Comparison of ENCODE assay signal across 19 mouse cellular contexts in genomic region chr13:26080302-26080701, GRCm38 (mm10).
A peak's percentile ranks its signal among the peaks of the same experiment; 100 is the strongest.
DNase-seq lines count a peak whose midpoint lies in the region; ATAC-seq and TF ChIP-seq lines count a peak whose summit lies in the region.
"Had no signal": no experiment of that assay in that cellular context is flagged by ENCODE, and none has a peak within 500 bp of the region (broad histone marks: within the 10 kb centered on the region; RNA-seq: fewer than 3 reads in every experiment).

No protein-coding gene starts in this region.

- dilution Hi-C loops in CH12.LX (cut with MboI; ENCODE audit: extremely low pct_ligation_motif_present, extremely low pct_unique_long_range_greater_than_20kb, low sequenced_read_pairs), result no loop called here

- no peak overlapping the region for H3K4me2 ChIP-seq in forebrain, embryonic 14.5 days (ENCODE audit: low read length)
- no peak overlapping the region for H3K4me2 ChIP-seq in forebrain, postnatal 0 days (ENCODE audit: low read depth)
- H3K4me2 ChIP-seq in CH12.LX (ENCODE audit: insufficient read depth, low read depth, poor library complexity, severe bottlenecking), result no peak overlapping the region
- no peak overlapping the region for H3K4me2 ChIP-seq in hindbrain, postnatal 0 days (ENCODE audit: low read depth, low read length)
- H3K4me2 ChIP-seq: heart, embryonic 11.5 days; midbrain, embryonic 12.5 days had no signal

- no peak for TF ChIP-seq CTCF in forebrain, postnatal 0 days (IDR thresholded peaks at IDR 0.05; ENCODE audit: low read depth)
- no peak for TF ChIP-seq CTCF in CH12.LX (conservative IDR thresholded peaks at IDR 0.05 in 1 of 2, IDR thresholded peaks at IDR 0.05 in 1 of 2; ENCODE audit: low read depth in 2 of 2, low read length in 2 of 2)
- TF ChIP-seq CTCF in hindbrain, postnatal 0 days (IDR thresholded peaks at IDR 0.05; ENCODE audit: low read depth), result no peak
- TF ChIP-seq CTCF in left cerebral cortex, adult 2 months (IDR thresholded peaks at IDR 0.05), result no peak

- in situ Hi-C loops in CH12.LX (cut with MboI; ENCODE audit: low pct_ligation_motif_present, low pct_unique_long_range_greater_than_20kb, low sequenced_read_pairs), result no loop called here

- no peaks in the 10 kb centered on the region for H3K9me3 ChIP-seq in forebrain, embryonic 14.5 days (replicated peaks; ENCODE audit: control insufficient read depth, low read length)
- H3K9me3 ChIP-seq in forebrain, postnatal 0 days (ENCODE audit: low read length), result no peaks in the 10 kb centered on the region
- H3K9me3 ChIP-seq in CH12.LX (replicated peaks; ENCODE audit: low read length), result no peaks in the 10 kb centered on the region
- no peaks in the 10 kb centered on the region for H3K9me3 ChIP-seq in embryonic facial prominence, embryonic 10.5 days
- H3K9me3 ChIP-seq in hindbrain, postnatal 0 days (ENCODE audit: low read length), result no peaks in the 10 kb centered on the region
- H3K9me3 ChIP-seq: midbrain, embryonic 12.5 days had no signal

- peak; percentile 45 for DNase-seq in forebrain, embryonic 14.5 days (ENCODE audit: low spot score)
- no peak for DNase-seq in forebrain, postnatal 0 days
- peak; percentile 66 for DNase-seq in CH12.LX (ENCODE audit: extremely low read depth)
- peak; percentile 67 for DNase-seq in embryonic facial prominence, embryonic 10.5 days (ENCODE audit: low spot score)
- peak; percentile 21 for DNase-seq in hindbrain, postnatal 0 days (ENCODE audit: low spot score)
- DNase-seq in thymus, postnatal 25 days, result no peak
- DNase-seq in left cerebral cortex, adult 2 months (ENCODE audit: extremely low spot score in 1 of 2, low spot score in 2 of 2), result no peak
- DNase-seq in frontal cortex, postnatal 14 days (ENCODE audit: low spot score in 2 of 2), result no peak
- DNase-seq: cerebellum, adult 11 months; cerebellum, postnatal 36 days; gastrocnemius, postnatal 25 days; kidney, postnatal 10 days; left cerebral cortex, postnatal 4 days; liver, postnatal 0 days; thymus, postnatal 14 days had no signal

- no peak for TF ChIP-seq RAD21 in CH12.LX (IDR thresholded peaks at IDR 0.05; ENCODE audit: low read depth, low read length)

- H3K27me3 ChIP-seq in forebrain, embryonic 14.5 days (replicated peaks; ENCODE audit: control insufficient read depth, insufficient read depth, low read length), result no peaks in the 10 kb centered on the region
- H3K27me3 ChIP-seq in forebrain, postnatal 0 days (ENCODE audit: insufficient read depth, low read length), result no peaks in the 10 kb centered on the region
- H3K27me3 ChIP-seq in CH12.LX (replicated peaks), result no peaks in the 10 kb centered on the region
- no peaks in the 10 kb centered on the region for H3K27me3 ChIP-seq in embryonic facial prominence, embryonic 10.5 days (replicated peaks; ENCODE audit: low read depth, poor library complexity, severe bottlenecking)
- no peaks in the 10 kb centered on the region for H3K27me3 ChIP-seq in hindbrain, postnatal 0 days (ENCODE audit: insufficient read depth, low read length)
- H3K27me3 ChIP-seq: midbrain, embryonic 12.5 days had no signal

- no peak for TF ChIP-seq POLR2A in CH12.LX (IDR thresholded peaks at IDR 0.05; ENCODE audit: low read depth, low read length)

- WGBS in forebrain, embryonic 14.5 days, result 48% methylated on average over 4 of the region's 4 CpGs
- 44% methylated on average over 4 of the region's 4 CpGs for WGBS in forebrain, postnatal 0 days
- WGBS in embryonic facial prominence, embryonic 10.5 days, result 38% methylated on average over 4 of the region's 4 CpGs
- 55% methylated on average over 4 of the region's 4 CpGs for WGBS in hindbrain, postnatal 0 days

- H3K4me1 ChIP-seq in forebrain, embryonic 14.5 days (ENCODE audit: control insufficient read depth, insufficient read depth, low read length), result no peaks in the 10 kb centered on the region
- no peaks in the 10 kb centered on the region for H3K4me1 ChIP-seq in forebrain, postnatal 0 days (ENCODE audit: insufficient read depth)
- H3K4me1 ChIP-seq in CH12.LX (ENCODE audit: control insufficient read depth in 1 of 2, insufficient read depth in 2 of 2), result peaks cover 0 to 28% of the 10 kb centered on the region in 2 experiments; a peak in 2 of 4 replicates
- peaks cover 25% of the 10 kb centered on the region for H3K4me1 ChIP-seq in embryonic facial prominence, embryonic 10.5 days
- no peaks in the 10 kb centered on the region for H3K4me1 ChIP-seq in hindbrain, postnatal 0 days (ENCODE audit: insufficient read depth, low read length)

- intact Hi-C loops in left cerebral cortex, adult 2 months (cut with DNase I), result no loop called here

- H3K9ac ChIP-seq in forebrain, embryonic 14.5 days (ENCODE audit: low read length), result no peak overlapping the region
- H3K9ac ChIP-seq in forebrain, postnatal 0 days, result no peak overlapping the region
- H3K9ac ChIP-seq in CH12.LX (ENCODE audit: insufficient read depth, low read depth), result no peak overlapping the region
- H3K9ac ChIP-seq in hindbrain, postnatal 0 days (replicated peaks; ENCODE audit: low read length), result no peak overlapping the region
- H3K9ac ChIP-seq: liver, postnatal 0 days; midbrain, embryonic 12.5 days had no signal

- no peaks in the 10 kb centered on the region for H3K79me2 ChIP-seq in CH12.LX (replicated peaks; ENCODE audit: control insufficient read depth, extremely low read depth, insufficient read depth, poor library complexity, severe bottlenecking)

- no peaks in the 10 kb centered on the region for H3K36me3 ChIP-seq in forebrain, embryonic 14.5 days (ENCODE audit: control insufficient read depth, insufficient read depth, low read length)
- H3K36me3 ChIP-seq in forebrain, postnatal 0 days (ENCODE audit: insufficient read depth), result no peaks in the 10 kb centered on the region
- H3K36me3 ChIP-seq in CH12.LX (replicated peaks in 1 of 2; ENCODE audit: control insufficient read depth in 1 of 2, insufficient read depth in 1 of 2, low read length in 1 of 2), result no peaks in the 10 kb centered on the region
- H3K36me3 ChIP-seq in embryonic facial prominence, embryonic 10.5 days (replicated peaks), result no peaks in the 10 kb centered on the region
- no peaks in the 10 kb centered on the region for H3K36me3 ChIP-seq in hindbrain, postnatal 0 days (ENCODE audit: insufficient read depth, low read length)
- H3K36me3 ChIP-seq: midbrain, embryonic 12.5 days had no signal

- H3K27ac ChIP-seq in forebrain, embryonic 14.5 days (ENCODE audit: low read depth, low read length), result no peak overlapping the region
- no peak overlapping the region for H3K27ac ChIP-seq in forebrain, postnatal 0 days (ENCODE audit: low read depth, low read length)
- H3K27ac ChIP-seq in CH12.LX (ENCODE audit: insufficient read depth, low read depth), result no peak overlapping the region
- peak overlapping the region; percentile 73 for H3K27ac ChIP-seq in embryonic facial prominence, embryonic 10.5 days (replicated peaks)
- H3K27ac ChIP-seq in hindbrain, postnatal 0 days, result no peak overlapping the region
- H3K27ac ChIP-seq in left cerebral cortex, adult 2 months, result no peak overlapping the region
- H3K27ac ChIP-seq: stomach, postnatal 0 days had no signal

- peak; percentile 89 for TF ChIP-seq EP300 in CH12.LX (IDR thresholded peaks at IDR 0.05; ENCODE audit: low read length)

- ATAC-seq in forebrain, embryonic 14.5 days, result 0 out of 2 replicates have a peak, but pooled peaks have one; percentile 23
- ATAC-seq in forebrain, postnatal 0 days, result no peak
- no peak for ATAC-seq in hindbrain, postnatal 0 days
- ATAC-seq: intestine, postnatal 0 days; liver, postnatal 0 days had no signal

- no peak overlapping the region for H3K4me3 ChIP-seq in forebrain, embryonic 14.5 days (ENCODE audit: low read depth, low read length)
- H3K4me3 ChIP-seq in forebrain, postnatal 0 days (ENCODE audit: low read depth, low read length), result no peak overlapping the region
- no peak overlapping the region for H3K4me3 ChIP-seq in CH12.LX (replicated peaks in 1 of 3; ENCODE audit: low read depth in 2 of 3, low read length in 2 of 3, poor library complexity in 1 of 3)
- no peak overlapping the region for H3K4me3 ChIP-seq in embryonic facial prominence, embryonic 10.5 days
- no peak overlapping the region for H3K4me3 ChIP-seq in hindbrain, postnatal 0 days (ENCODE audit: low read length)
- H3K4me3 ChIP-seq in left cerebral cortex, adult 2 months, result no peak overlapping the region
- H3K4me3 ChIP-seq: midbrain, embryonic 12.5 days had no signal

TF ChIP-seq in CH12.LX, 34 proteins besides CTCF, POLR2A, EP300 and RAD21:
- TF ChIP-seq ELF1 (IDR thresholded peaks at IDR 0.05; ENCODE audit: low read depth, low read length), result no peak
- TF ChIP-seq GABPA (IDR thresholded peaks at IDR 0.05; ENCODE audit: insufficient replicate concordance, low read depth, low read length), result no peak
- no peak for TF ChIP-seq TBP (conservative IDR thresholded peaks at IDR 0.05; ENCODE audit: low read depth, low read length)
- peak; percentile 79 for TF ChIP-seq IRF4 (IDR thresholded peaks at IDR 0.05; ENCODE audit: low read depth, low read length)
- TF ChIP-seq ZNF384 (IDR thresholded peaks at IDR 0.05; ENCODE audit: low read depth, low read length), result peak; percentile 71
- peak; percentile 85 for TF ChIP-seq ETS1 (conservative IDR thresholded peaks at IDR 0.05; ENCODE audit: low read depth, low read length)
- TF ChIP-seq ZKSCAN1 (IDR thresholded peaks at IDR 0.05; ENCODE audit: borderline replicate concordance, low read depth, low read length), result no peak
- peak; percentile 28; the same call in 1 of the 2 replicates for TF ChIP-seq JUN (IDR thresholded peaks at IDR 0.05; ENCODE audit: insufficient read depth, low read depth, low read length)
- 0 out of 2 replicates have a peak, but pooled peaks have one; percentile 31 for TF ChIP-seq MEF2A (IDR thresholded peaks at IDR 0.05; ENCODE audit: borderline replicate concordance, low read depth, low read length)
- TF ChIP-seq CHD1 (IDR thresholded peaks at IDR 0.05; ENCODE audit: low read depth, low read length), result no peak
- no peak for TF ChIP-seq ZMIZ1 (IDR thresholded peaks at IDR 0.05; ENCODE audit: low read depth, low read length)
- 0 out of 2 replicates have a peak, but pooled peaks have one; percentile 49 for TF ChIP-seq SIN3A (IDR thresholded peaks at IDR 0.05; ENCODE audit: low read length)
- TF ChIP-seq BHLHE40 (IDR thresholded peaks at IDR 0.05; ENCODE audit: low read depth, low read length), result no peak
- 0 out of 2 replicates have a peak, but pooled peaks have one; percentile 31 for TF ChIP-seq TCF12 (IDR thresholded peaks at IDR 0.05; ENCODE audit: low read depth, low read length)
- peak; percentile 50; the same call in 1 of the 2 replicates for TF ChIP-seq JUND (conservative IDR thresholded peaks at IDR 0.05; ENCODE audit: low read depth, low read length)
- TF ChIP-seq E2F4 (IDR thresholded peaks at IDR 0.05; ENCODE audit: insufficient replicate concordance, low read depth, low read length), result no peak

Comparison
In these comparisons a context has a peak if more than half of its experiments do, and no peak if none do; other contexts are left out.
1. DNase-seq: peak in forebrain, embryonic 14.5 days (single experiment), CH12.LX (single experiment), embryonic facial prominence, embryonic 10.5 days (single experiment) and hindbrain, postnatal 0 days (single experiment); none in forebrain, postnatal 0 days (single experiment), thymus, postnatal 25 days (single experiment), left cerebral cortex, adult 2 months (0 of 2) and frontal cortex, postnatal 14 days (0 of 2).